Mouse (Mus musculus) lung, postnatal 0 days (tissue): ENCODE results near the gene Iqsec1. TPM values are rescaled to one million over a fixed set of nuclear protein-coding genes. Genes with fewer than 3 reads are reported as not detected.

Experiments
- ATAC-seq: fragments of 200-750 bp; cut with Nextera tagmentation; 2 replicates; pipeline ENCODE4 v1.8.0; 2017; ENCODE audit warnings: moderate library complexity
- DNase-seq: peaks from one replicate; pipeline ENCODE4 v3.0.0-alpha.2; 2016; ENCODE audit warnings: low spot score
- H3K27ac ChIP-seq: fragments of 300-500 bp; sonication (generic); 2 replicates; pipeline ENCODE4 v1.5.1; 2014; ENCODE audit warnings: antibody characterized with exemption, mild to moderate bottlenecking, low read length, mixed read lengths
- H3K27me3 ChIP-seq: fragments of 300-500 bp; sonication (generic); replicated peaks from 2 replicates; pipeline ENCODE4 v1.6.1; 2014; ENCODE audit warnings: low read length, mixed read lengths; ENCODE audit not compliant: insufficient read depth
- H3K36me3 ChIP-seq: fragments of 300-500 bp; sonication (generic); 2 replicates; pipeline ENCODE4 v1.6.1; 2014; ENCODE audit warnings: low read length, mixed read lengths; ENCODE audit not compliant: insufficient read depth
- H3K4me1 ChIP-seq: fragments of 300-500 bp; sonication (generic); 2 replicates; pipeline ENCODE4 v1.6.1; 2014; ENCODE audit warnings: antibody characterized with exemption, low read depth, low read length, mixed read lengths; ENCODE audit not compliant: insufficient read depth
- H3K4me2 ChIP-seq: fragments of 300-500 bp; sonication (generic); replicated peaks from 2 replicates; pipeline ENCODE4 v1.6.1; 2014; ENCODE audit warnings: low read depth, mild to moderate bottlenecking, low read length, moderate library complexity, mixed read lengths
- H3K4me3 ChIP-seq: fragments of 300-500 bp; sonication (generic); 2 replicates; pipeline ENCODE4 v1.5.1; 2014; ENCODE audit warnings: low read depth, low read length
- H3K9ac ChIP-seq: fragments of 300-500 bp; sonication (generic); replicated peaks from 2 replicates; pipeline ENCODE4 v1.6.1; 2014; ENCODE audit warnings: low read depth, mild to moderate bottlenecking
- H3K9me3 ChIP-seq: fragments of 300-500 bp; sonication (generic); 2 replicates; pipeline ENCODE4 v1.6.1; 2016; ENCODE audit warnings: low read length, mixed read lengths
- CTCF ChIP-seq: IDR thresholded peaks from 2 replicates; pipeline ENCODE4 v1.5.1; 2016; ENCODE audit warnings: antibody characterized with exemption, mild to moderate bottlenecking
- EP300 ChIP-seq: IDR thresholded peaks from 2 replicates; pipeline ENCODE4 v1.6.1; 2016; ENCODE audit warnings: antibody characterized with exemption, mild to moderate bottlenecking, control low read depth
- WGBS: fragments of 180-500 bp; shearing (Covaris S2); extraction: QIAGEN DNeasy Blood & Tissue Kit; methylation state at CpG from one replicate; pipeline ENCODE4 v1.1.7; 2014; 5-methylcytosine and 5-hydroxymethylcytosine counted together
- polyA plus RNA-seq: library from polyadenylated mRNA; unstranded; fragments of >200 nt; fragmentation: Nextera tagmentation; extraction: Ambion mirVana; gene quantifications from 2 replicates; pipeline ENCODE4 v1.2.1, GENCODE M21; 2015

Iqsec1 gene
- polyA plus RNA-seq, 1 experiment from 2014 or later: 18.6 TPM

- WGBS: 62% methylated on average over 3 of the region's 3 CpGs
- TF ChIP-seq EP300: no peak
- TF ChIP-seq CTCF: no peak
- no peak overlapping the region for H3K4me3 ChIP-seq
- no peak for DNase-seq
- ATAC-seq: no peak
- no peak overlapping the region for H3K4me2 ChIP-seq
- H3K4me1 ChIP-seq: peaks cover 1% of the 10 kb centered on the region; the same call in 1 of the 2 replicates
- no peaks in the 10 kb centered on the region for H3K27me3 ChIP-seq
- no peak overlapping the region for H3K27ac ChIP-seq
- H3K9ac ChIP-seq: no peak overlapping the region
- H3K9me3 ChIP-seq: no peaks in the 10 kb centered on the region
- no peaks in the 10 kb centered on the region for H3K36me3 ChIP-seq
Observed at GRCm38 (mm10) chr6:90745401-90746198, 242.9 kb downstream of the Iqsec1 start.

GRCm38 (mm10) chr6:90742453-90742852, 246.0 kb downstream of the Iqsec1 start:
- Histone ChIP-seq H3K27ac (no peak overlapping the region), H3K4me2 (no peak overlapping the region), H3K27me3 (no peaks in the 10 kb centered on the region), H3K9me3 (no peaks in the 10 kb centered on the region), H3K36me3 (no peaks in the 10 kb centered on the region), H3K4me1 (no peaks in the 10 kb centered on the region), H3K4me3 (no peak overlapping the region), H3K9ac (no peak overlapping the region)
- DNase-seq: no peak
- TF ChIP-seq EP300 (no peak), CTCF (no peak)
- WGBS: 63% methylated on average over 1 of the region's 1 CpGs
- no peak for ATAC-seq

DNA sequence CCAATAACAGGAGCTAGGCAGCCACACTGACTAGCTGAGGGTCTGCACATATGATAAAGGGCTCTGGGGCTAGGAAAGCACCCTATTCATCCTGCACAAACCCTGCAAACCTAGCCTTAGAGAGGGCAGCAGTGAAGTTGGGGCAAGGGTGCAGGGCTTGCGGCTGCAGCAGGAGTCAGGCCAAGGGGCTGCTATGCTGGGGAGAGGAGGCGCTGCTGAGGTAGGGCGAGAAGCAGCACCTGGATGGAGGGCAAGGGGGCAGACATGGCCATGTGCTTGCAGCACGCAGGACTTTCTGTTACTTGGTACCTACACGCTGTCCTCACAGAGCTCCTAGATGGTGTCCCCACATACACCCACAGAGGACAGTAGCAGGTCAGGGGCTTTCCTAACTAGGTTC, 246.8 kb downstream of the Iqsec1 start:
- H3K27ac ChIP-seq: no peak overlapping the region
- H3K4me1 ChIP-seq: 0 out of 2 replicates have a peak, but pooled peaks cover 5% of the 10 kb centered on the region
- H3K4me3 ChIP-seq: no peak overlapping the region
- no peaks in the 10 kb centered on the region for H3K9me3 ChIP-seq
- no peak overlapping the region for H3K4me2 ChIP-seq
- TF ChIP-seq EP300 (no peak), CTCF (no peak)
- ATAC-seq (no peak), DNase-seq (no peak)
- WGBS: 94% methylated on average over 5 of the region's 5 CpGs
- H3K27me3 ChIP-seq: no peaks in the 10 kb centered on the region
- no peaks in the 10 kb centered on the region for H3K36me3 ChIP-seq
- H3K9ac ChIP-seq: no peak overlapping the region

DNA sequence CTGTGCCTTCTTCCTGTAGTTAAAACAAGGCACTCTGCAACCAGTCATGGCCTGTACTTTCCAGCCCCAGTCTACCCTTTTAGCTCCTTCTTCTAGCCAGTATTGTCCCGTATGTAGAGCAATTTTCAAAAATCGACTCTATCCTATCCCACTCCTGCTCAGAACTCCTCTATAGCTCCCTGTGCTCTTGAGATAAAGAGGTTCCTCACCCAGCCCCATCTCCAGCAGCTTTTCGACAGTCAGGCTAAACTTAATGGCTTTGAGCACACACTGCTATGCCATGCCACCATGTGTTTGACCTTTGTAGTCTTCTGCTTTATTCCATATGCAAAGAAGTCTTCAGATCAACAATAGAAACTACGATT, 247.4 kb downstream of the Iqsec1 start:
- Histone ChIP-seq H3K27ac (0 out of 2 replicates have a peak overlapping the region, but pooled peaks have one; percentile 43), H3K9me3 (no peaks in the 10 kb centered on the region)
- 61% methylated on average over 4 of the region's 4 CpGs for WGBS

GRCm38 (mm10) chr6:90740348-90741055, 248.0 kb downstream of the Iqsec1 start:
- no peaks in the 10 kb centered on the region for H3K27me3 ChIP-seq
- H3K4me2 ChIP-seq: no peak overlapping the region
- no peak overlapping the region for H3K4me3 ChIP-seq
- H3K4me1 ChIP-seq: peaks cover 10% of the 10 kb centered on the region; the same call in 1 of the 2 replicates
- DNase-seq (peak; percentile 62), ATAC-seq (peak; percentile 37)
- no peak overlapping the region for H3K27ac ChIP-seq
- TF ChIP-seq EP300 (peak; percentile 54; the same call in 1 of the 2 replicates), CTCF (no peak)
- 61% methylated on average over 4 of the region's 4 CpGs for WGBS
- no peak overlapping the region for H3K9ac ChIP-seq
- H3K9me3 ChIP-seq: no peaks in the 10 kb centered on the region
- H3K36me3 ChIP-seq: no peaks in the 10 kb centered on the region

More for the DNA sequence above, 247.4 kb downstream of the Iqsec1 start:
- Histone ChIP-seq H3K4me2 (no peak overlapping the region), H3K27me3 (no peaks in the 10 kb centered on the region), H3K4me3 (no peak overlapping the region), H3K4me1 (0 out of 2 replicates have a peak, but pooled peaks cover 5% of the 10 kb centered on the region), H3K9ac (no peak overlapping the region), H3K36me3 (no peaks in the 10 kb centered on the region)
- no peak for TF ChIP-seq CTCF
- TF ChIP-seq EP300: no peak
- ATAC-seq (no peak), DNase-seq (no peak)

DNA sequence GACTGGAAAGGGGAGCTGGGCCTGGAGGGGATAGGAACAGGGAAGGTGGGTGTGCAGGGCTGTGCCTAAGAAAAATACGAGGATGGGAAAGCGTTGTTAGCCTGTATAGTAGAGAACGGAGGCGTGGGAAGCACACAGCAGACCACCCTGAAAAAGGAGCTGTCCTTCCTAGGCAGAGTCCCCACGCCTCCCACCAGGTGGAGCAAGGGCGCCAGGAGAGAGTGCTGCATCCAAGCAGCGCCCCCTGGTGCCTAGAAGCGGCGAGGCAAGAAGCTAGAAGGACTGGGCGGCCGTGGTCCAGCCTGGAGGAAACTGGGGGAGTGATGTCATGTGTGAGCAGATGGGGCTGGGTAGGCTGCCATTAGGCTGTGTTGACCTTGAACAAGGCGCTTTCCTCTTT, 251.1 kb downstream of the Iqsec1 start:
- H3K27ac ChIP-seq: 0 out of 2 replicates have a peak overlapping the region, but pooled peaks have one; percentile 52
- no peaks in the 10 kb centered on the region for H3K27me3 ChIP-seq
- TF ChIP-seq EP300: no peak
- peak; percentile 100 for TF ChIP-seq CTCF
- peak overlapping the region; percentile 96 for H3K4me2 ChIP-seq
- peak overlapping the region; percentile 80 for H3K4me3 ChIP-seq
- DNase-seq: peak; percentile 95
- no peak overlapping the region for H3K9ac ChIP-seq
- H3K36me3 ChIP-seq: no peaks in the 10 kb centered on the region
- H3K4me1 ChIP-seq: peaks cover 13% of the 10 kb centered on the region; the same call in 1 of the 2 replicates
- peak; percentile 86 for ATAC-seq
- WGBS: 2% methylated on average over 12 of the region's 12 CpGs
- no peaks in the 10 kb centered on the region for H3K9me3 ChIP-seq
